Mouse (Mus musculus) layer of hippocampus, adult 9-10 months (tissue): ENCODE measurements around the gene Gm10282.

Experiments used
- DNase-seq: peaks from one replicate; pipeline ENCODE4 v3.0.0; 2022; ENCODE audit warnings: low spot score

Gm10282 gene

DNA sequence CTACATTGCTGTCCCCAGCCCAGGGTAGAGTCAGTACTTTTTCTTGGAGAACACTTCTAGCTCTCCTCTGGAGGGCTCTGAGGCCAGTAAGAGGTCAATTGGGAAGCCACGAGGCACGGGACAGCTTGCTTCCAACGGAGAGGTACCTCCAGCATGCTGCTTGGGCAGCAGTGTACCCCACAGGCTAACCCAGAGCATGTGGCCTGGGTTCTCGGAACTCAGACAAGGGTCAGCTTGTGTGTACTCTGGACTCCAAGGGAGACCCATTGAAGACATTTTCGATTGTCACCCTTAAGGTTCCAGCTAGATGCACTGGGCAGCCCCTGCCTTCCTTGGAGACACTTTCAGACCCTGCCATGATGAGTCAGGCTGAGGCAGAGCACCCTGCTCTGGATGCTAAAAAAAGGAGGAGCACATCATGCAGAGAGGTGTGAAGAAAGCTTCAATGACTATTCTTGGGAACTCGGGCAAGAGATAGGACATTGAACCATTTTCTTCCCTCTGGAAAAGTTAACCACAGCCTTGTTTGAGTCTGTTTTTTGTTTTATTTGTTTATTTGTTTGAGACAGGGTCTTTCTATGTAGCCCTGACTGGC, 18.2 kb upstream of the Gm10282 start:
- DNase-seq, result no peak

DNA sequence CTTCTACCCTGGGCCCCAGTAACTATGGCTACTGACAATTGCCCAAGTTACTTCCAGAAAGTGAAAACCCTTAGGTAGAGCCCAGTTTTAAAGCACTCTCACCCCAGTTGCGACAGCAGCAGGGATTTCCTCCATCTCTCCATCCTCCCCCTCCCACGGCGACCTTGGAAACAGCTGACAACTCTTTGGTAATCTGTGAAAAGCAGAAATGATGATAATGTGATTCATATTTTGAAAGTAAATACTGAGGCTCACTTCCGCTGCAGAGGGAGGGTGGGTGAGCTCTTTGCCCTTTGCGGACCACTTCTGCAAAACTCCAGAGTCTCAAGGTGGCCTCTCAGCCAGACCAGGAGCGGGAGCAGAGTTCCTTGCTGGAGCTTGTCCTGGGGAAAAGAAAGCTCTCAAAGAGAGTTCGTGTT, 17.4 kb upstream of the Gm10282 start:
- DNase-seq, result no peak

DNA sequence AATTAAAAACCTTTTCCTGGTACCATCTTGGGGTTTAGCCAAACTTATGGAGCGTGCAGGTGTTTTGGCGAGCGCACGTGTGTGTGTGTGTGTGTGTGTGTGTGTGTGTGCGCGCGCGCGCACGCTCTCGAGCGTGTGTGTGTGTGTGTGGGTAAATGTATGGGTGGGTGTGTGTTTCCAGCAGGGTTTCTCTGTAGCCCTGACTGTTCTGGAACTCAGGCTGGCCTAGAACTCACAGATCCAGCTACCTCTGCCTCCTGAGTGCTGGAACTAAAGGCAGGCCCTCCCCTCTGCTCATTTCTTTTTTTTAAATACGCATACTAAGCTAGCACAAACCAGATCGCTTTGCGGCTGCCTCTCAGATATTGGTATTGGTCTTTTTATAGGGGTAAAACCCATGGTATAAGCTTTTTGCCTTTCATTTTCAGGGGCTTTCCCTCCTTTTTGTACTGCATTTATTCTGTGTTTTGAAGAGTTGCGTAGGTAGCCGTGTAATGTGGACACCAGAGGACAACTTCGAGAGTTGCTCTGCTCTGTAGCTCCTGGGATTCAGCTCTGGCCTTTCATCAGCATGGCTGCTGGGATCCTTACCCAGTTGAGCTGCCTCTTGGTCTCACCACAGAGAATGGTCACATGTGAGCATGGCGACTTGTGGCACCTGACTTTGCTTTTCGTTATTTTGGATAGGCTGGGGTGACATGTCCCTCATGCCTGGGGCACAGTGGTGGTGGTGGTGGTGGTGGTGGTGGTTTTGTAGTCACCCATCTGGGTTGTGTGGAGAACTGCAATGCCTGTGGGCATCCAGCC, 16.8 kb upstream of the Gm10282 start:
- DNase-seq, result no peak

DNA sequence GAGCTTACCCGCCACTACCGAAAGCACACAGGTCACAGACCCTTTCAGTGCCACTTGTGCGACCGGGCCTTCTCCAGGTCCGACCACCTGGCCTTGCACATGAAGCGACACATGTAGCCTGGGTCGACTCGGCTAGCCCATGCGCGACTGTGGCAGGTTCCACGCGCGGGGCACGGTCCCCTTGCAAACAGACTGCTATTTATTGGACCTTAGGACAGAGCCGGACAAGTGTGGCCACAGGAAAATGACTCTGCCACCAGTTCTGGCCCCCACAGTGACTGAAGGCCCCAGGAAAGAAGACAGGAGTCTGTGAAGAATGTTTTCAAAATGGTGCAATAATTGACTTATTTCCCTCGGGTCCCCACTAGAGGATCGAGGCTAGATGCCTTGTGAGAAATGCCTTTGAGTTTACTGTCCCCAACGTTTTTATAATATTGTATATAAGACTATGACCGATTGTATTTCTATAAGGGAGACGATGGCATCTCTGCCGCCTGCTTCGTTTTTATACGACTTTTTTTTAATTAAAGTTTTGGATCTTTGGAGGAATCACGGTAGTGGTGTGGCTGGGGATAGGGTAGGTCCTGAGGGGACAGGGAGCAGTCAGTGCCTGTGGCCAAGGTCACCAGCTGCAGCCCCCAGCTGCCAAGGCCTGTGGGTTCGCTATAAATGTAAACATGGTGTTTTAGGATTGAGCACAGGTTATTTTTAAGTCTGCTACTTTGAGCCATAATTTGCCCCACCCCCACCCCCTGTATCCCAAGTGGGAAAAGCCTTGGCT, 15.9 kb upstream of the Gm10282 start:
- DNase-seq, result no peak

DNA sequence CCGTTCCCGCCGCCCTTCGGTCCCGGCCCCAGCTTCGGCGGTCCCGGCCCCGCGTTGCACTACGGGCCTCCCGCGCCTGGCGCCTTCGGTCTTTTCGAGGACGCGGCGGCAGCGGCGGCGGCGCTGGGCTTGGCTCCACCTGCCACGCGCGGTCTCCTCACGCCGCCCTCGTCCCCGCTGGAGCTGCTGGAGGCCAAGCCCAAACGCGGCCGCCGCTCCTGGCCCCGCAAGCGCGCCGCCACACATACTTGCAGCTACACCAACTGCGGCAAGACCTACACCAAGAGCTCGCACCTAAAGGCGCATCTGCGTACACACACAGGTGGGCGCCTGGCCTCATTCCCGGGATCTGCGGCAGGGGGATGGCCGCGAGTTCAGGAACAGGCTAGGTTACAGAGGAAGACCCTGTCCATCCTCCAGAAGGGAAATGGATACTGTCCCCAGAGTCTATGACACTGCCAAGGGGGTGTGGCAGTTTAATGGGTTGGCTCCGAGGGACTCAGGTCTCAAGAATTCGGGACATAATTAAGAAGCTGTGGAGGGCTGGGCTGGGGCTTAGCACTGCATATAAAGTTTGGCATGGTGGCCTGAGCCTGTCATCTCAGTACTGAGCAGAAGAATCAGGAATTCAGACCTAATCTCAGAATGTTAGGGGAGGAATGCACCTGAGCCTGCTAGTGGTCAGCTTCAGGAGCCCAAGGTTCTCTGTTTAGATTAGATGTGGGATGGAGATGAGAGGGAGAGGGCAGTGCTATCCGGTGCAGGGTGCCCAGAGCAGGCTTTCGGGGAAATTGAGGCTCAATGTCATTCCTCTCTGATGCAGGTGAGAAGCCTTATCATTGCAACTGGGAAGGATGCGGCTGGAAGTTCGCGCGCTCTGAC, 15.1 kb upstream of the Gm10282 start:
- no peak for DNase-seq

DNA sequence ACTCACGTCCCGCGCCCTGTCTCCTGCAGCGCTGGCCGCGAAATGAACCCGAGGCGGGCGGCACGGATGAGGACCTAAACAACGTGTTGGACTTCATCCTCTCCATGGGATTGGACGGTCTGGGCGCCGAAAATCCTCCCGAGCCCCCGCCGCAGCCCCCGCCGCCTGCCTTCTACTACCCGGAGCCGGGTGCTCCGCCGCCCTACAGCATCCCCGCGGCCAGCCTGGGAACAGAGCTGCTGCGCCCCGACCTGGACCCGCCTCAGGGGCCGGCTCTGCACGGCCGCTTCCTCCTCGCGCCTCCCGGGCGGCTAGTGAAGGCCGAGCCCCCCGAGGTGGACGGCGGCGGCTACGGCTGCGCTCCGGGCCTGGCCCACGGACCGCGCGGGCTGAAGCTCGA, 14.3 kb upstream of the Gm10282 start:
- no peak for DNase-seq

DNA sequence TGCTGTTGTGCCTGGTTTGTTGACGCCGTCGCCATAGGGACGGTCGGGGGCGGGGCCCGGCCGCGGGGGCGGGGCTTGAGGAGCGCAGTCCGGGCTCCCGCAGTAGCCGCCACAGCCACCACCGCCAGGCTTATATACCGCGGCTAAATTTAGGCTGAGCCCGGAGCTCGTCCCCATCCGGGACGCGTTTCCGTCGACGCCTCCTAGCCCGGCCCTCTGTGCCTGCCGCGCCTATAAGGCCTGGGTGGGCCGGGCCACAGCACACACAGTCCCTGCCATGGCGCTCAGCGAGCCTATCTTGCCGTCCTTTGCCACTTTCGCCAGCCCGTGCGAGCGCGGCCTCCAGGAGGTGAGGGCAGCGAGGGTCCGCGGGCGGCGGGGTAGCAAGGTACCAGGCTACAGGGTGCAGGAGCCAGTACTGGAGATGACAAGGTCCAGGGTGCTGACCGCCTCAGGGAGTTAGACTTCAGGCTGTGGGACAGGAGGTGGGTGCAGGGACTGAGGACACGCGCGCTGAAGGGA, 13.8 kb upstream of the Gm10282 start, which contains the start of gene Klf2:
Gene Klf2 (plus strand): TSS at position 233 of the 522 bp plus-strand sequence.
- peak; percentile 59 for DNase-seq

DNA sequence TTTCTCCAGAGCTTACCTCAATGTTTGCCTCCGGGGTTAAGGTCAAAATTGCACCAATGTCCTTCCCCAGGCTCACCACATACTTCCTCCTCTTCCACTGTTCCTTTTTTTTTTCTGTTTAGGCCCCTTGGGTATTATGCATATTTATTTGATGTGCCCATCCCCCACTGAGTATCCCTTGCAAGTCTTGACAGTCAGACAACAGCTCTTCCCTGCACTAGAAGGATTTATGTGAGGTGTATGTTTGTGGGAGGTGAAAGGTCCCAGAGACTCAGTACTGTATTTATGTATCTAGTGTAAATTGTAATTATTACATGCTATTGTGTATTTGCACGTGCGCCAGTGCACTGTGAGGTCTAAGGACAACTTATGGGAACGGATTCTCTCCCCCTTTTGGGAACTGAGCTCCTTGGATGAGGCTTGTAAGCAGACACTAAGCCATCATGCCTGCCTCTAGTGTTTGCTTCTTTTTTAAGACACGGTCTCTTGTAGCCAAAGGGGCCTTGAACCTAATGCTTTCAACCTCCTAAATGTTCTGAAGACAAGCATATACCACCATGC, 12.8 kb upstream of the Gm10282 start:
- DNase-seq, result no peak

DNA sequence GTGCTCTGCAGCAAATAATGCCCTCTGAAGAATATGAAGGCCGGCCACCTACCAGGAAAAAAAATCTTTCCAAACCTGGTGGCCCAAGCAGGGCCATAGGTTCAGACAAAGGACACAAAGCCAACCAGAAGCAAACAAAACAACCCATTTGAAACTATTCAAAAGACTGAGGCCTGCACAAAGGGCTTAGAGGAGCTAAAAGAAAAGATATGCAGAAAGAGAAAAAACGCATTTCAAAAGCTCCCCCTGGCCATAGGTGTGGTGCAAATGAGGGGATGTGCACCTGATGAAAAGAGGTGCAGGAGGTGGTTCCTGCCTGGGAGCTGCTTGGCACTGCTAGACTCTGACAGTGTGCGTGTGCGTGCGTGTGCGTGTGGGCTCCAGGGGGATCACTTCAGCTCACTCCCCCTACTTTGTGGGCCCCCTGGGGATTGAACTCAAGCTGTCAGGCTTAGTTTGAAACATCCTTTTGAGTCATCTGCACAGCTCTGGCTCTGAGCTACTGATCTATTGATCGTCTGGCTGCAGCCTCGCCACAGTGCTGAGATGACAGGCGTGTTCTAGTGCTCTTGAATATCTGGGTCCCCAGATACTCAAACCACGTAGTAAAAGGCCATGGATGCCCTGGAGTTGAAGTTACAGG, 11.1 kb upstream of the Gm10282 start:
- DNase-seq, result no peak

DNA sequence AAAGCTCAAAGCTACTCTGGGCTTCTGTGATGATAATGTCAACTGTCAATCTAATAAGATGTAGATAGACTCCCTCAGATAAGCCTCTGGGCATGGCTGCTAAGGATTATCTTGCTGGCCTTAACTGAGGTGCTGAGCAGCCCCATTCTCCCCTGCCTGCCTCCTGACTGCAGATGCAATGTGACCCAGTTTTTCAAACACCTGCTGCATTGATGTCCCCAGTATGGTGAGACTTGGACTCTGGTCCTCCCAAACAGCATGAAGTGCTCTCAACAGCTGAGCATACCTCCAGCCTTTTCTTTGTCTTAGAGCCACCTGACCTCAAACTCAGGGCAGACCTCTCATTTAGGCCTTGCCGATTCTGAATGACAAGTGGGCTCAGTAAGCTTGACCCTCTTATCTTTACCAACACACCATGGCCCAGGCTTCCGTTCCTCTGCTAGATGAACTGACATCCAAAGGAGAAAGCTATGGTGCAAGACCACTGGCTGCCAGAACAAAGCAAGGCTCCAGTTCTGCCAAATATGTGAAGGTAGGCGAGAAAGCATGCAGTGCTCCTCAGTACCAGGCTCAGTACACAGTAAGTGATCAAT, 8.0 kb upstream of the Gm10282 start:
- DNase-seq, result no peak

DNA sequence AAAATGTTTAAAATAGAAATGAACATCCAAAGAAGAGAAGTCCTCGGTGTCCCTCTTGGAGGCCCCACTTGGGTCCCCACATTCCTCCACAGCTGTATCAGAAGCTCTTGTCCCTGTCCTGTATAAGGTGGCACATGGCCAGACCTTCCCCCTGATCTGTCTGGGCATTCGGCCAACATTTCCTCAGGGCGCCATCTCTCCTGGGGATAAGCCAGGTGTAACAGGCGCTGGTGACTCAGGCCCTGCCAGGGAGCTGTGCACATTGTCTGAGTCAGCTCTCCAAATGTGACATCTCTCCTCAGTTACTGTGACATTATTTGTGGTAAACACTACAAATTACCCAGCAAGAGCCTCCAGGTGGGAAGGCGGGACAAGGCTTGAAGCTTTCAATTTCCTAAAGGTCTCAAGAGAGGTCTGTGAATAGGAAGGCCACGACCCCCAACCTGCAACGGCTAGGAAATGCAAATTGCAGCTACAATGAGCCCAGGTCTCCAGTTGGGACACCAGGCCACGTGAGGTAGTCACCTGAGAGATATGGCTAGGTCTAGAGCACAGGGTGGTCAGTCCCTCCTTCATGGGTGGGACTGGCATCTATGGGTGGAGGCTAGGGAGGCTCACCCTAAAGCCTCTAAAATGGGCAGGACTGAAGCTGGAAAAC, 5.9 kb upstream of the Gm10282 start:
- peak; percentile 68 for DNase-seq

DNA sequence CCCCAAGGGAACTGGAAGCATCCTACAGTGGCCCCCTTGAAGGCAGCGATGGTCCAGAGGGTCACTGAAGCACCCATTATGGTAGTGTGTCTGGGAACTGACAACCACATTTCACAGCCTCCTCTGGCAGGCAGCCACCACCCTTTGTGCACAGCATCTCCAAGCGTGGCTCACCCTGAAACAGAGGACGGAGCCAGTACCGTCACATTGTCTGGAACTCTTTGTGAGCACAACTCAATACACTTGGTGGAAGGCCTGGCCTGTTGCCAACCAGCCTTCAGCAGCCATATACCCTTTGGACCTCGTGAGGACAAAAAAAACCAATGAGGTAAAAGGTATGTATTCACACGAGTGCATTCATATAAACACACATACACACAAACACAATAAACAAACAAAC, 3.2 kb upstream of the Gm10282 start:
- no peak for DNase-seq

DNA sequence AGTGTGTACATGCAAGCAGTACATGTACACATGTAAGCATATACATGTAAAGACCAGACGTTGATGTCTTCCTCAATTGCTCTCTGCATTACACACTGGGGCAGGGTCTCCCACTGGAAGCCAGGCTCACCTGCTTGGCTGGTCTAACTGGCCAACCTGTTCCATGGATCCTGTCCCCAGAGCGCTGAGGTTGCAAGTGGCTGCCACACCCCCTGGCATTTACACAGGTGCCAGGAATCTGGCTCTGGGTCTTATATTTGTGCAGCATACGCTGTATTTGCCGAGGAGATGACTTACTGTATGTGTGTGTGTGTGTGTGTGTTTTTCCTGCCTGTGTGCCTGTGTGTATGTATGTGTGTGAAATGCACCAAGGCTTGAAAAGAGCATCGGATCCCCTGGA, 1.9 kb upstream of the Gm10282 start:
- DNase-seq, result no peak

DNA sequence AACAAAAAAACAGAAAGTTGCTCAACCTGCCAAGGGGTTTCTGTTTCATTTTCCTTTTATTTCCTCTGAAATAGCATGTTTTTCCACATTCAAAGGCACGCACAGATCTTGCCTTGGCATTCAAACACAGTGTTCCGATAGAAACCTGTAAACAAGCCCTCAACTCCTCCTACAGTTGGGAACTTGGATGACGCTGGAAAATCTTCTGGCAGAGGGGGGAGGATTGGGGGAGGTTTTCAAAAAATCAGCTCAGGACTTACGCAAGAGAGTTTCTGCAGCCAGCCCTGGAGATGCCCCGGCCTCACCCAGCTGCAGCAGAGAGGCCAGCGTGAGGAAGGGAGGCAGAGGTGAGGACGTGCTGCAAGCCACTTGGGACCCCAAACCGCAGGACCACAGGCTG, 1.4 kb downstream of the Gm10282 start:
- no peak for DNase-seq

DNA sequence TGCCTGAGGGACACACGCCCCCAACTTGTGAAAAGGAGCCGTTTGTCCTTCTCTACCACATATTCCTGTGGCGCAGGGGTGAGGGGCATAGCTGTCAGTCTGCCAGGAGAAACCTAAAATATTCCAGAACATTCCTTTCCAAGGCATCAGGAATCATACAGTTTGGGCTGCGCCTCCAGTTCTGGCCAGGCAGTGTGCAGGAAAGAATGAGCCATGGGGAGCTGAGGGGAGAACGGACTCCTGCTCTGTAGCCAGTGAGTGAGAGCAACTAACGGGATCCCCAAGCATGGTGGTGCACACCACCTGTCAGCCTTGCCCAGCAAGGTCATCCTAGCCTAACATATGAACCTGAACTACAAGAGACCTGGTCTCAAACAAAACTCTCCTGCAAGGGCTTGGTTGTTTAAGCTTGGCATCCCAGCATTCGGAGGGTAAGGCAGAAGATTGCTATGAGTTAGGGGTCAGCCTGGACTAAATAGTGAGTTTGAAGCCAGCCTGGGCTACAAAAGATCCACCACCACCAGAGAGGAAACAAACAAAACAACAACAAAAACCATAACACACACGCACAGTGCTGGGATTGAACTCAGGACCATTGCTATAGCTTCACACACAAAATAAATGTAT, 2.0 kb downstream of the Gm10282 start:
- DNase-seq, result no peak

DNA sequence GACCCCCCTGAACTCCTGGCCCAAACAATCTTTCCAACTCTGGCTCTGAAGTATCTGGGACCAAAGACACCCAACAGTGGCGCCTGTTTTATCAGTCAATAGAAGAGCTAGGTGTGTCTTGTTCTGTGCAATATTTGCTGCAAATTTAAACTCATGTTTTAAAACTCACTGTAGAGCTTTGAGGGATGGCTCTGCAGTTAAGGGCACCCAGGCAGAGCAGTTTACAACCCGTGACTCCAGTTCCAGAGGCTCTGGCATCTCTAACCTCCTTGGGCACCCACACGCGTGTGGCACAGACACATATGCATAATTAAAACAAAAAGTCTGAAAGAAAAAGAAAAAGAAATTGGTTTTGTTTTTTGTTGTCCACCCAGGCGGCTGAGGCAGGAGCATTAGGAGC, 3.6 kb downstream of the Gm10282 start:
- no peak for DNase-seq

DNA sequence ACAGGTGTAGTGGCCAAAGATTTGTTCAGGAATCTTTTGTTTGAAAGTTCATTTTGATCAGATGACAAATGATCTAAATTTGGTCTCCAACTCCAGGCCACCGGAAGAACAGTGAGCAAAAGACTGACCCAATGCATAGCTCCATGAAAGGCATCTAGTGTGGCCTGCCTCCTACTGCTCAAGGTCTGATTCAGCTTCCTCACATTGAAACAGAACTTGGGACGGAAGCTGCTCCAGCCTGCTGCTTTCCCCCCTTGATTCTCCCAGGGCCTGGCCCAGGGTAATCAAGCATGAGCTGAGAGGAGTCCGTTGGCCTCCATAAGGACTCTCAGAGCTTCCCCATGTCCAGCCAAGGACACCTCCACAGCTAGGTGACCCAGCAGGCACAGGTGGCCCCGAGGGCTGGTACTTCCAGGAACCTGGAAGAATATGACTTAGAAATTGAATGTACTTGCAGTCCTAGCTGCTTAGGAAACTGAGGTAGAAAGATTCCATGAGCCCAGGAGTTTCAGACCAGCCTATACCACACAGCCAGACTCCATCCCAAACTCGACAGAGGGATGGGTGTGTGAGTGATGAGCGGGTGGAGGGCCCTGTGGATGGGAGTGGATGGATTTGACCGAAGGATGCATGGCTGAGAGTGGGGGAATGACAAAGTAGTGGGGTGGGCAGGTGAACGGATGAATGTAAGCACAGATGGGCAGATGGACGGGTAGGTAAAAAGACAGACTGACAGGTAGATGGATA, 4.2 kb downstream of the Gm10282 start:
- DNase-seq, result no peak

DNA sequence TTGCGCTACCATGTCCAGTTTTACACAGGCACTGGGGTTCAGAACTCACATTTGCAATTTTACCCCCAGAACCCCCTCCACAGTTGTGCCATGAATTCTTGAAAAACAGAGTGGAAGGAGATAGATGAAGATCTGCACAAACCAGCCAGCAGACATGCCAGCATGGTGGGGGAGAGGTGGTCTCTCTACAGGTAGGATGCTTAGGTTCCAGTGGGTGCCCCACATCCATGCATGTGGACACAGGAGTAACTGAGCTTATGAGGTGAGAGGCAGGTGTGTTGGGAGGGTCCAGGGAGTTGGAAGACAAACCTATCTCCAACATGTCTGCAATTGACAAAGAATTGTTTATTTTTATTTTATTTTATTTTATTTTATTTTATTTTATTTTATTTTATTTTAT, 6.1 kb downstream of the Gm10282 start:
- no peak for DNase-seq

DNA sequence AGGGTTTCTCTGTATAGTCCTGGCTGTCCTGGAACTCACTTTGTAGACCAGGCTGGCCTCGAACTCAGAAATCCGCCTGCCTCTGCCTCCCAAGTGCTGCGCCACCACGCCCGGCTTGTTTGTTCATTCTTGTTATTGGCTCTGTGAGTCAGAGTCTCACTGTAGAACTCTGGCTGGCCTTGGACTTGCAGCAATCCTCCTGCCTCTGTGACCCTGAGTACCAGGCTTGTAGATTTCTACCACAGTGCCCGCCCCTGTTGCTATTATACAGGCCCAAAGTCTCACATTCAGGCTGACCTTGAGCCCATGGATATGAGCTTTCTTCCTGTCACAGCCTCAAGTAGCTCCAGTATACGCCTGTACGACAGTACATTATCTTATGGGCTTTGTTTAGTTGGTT, 8.5 kb downstream of the Gm10282 start:
- DNase-seq, result no peak
